ENCODE assay signal across 10 mouse cellular contexts in genomic region chr7:44526414-44527154, GRCm38 (mm10). TPM values are rescaled to one million over a fixed set of nuclear protein-coding genes. Genes with fewer than 3 reads are reported as not detected.
"Had no signal": no experiment of that assay in that cellular context is flagged by ENCODE, and none has a peak within 500 bp of the region (broad histone marks: within the 10 kb centered on the region; RNA-seq: fewer than 3 reads in every experiment).

No protein-coding gene starts in this region.

- H3K27ac ChIP-seq: kidney, postnatal 0 days; layer of hippocampus, adult 2 months; limb, embryonic 13.5 days; liver, embryonic 14.5 days; midbrain, embryonic 13.5 days; neural tube, embryonic 15.5 days had no signal

- H3K4me3 ChIP-seq: layer of hippocampus, adult 2 months; neural tube, embryonic 15.5 days had no signal

- H3K9me3 ChIP-seq: limb, embryonic 13.5 days; midbrain, embryonic 13.5 days; neural tube, embryonic 15.5 days had no signal

- H3K9ac ChIP-seq: limb, embryonic 13.5 days; liver, embryonic 14.5 days; midbrain, embryonic 13.5 days; neural tube, embryonic 15.5 days had no signal

- H3K36me3 ChIP-seq: limb, embryonic 13.5 days; midbrain, embryonic 13.5 days; neural tube, embryonic 15.5 days had no signal

RNA-seq across cellular contexts. Expression of gene Mybpc2, which starts 2.1 kb away (rescaled TPM):
- total RNA-seq: layer of hippocampus, adult 2 months had no signal
- polyA plus RNA-seq: liver, adult 2 months; liver, embryonic 14.5 days; neural tube, embryonic 11.5 days had no signal

RNA-seq across cellular contexts. Expression of gene Spib, which starts 5.3 kb away (rescaled TPM):
- total RNA-seq: midbrain, postnatal 0 days had no signal
- polyA plus RNA-seq: midbrain, embryonic 13.5 days; neural tube, embryonic 11.5 days; neural tube, embryonic 15.5 days; stomach, embryonic 14.5 days had no signal
